Mouse (Mus musculus): ENCODE measurements around the gene Spdye4a.
A peak's percentile ranks its signal among the peaks of the same experiment; 100 is the strongest.

Gene Spdye4a

GRCm38 (mm10) chr5:143226790-143227189 is at the start of gene Spdye4a:
TSS of gene Spdye4a (minus strand) at chr5:143226890.
- no peak for DNase-seq

GRCm38 (mm10) chr5:143275761-143276160 is 49.1 kb upstream of the Spdye4a start:
- no peak for DNase-seq

- no peak for DNase-seq
Measured at GRCm38 (mm10) chr5:143272540-143273330, 46.0 kb upstream of the Spdye4a start.

- no peak for DNase-seq
Measured at GRCm38 (mm10) chr5:143272108-143272507, 45.4 kb upstream of the Spdye4a start.

GRCm38 (mm10) chr5:143271642-143272041 is 45.0 kb upstream of the Spdye4a start:
- DNase-seq, result peak; percentile 46

GRCm38 (mm10) chr5:143270151-143270519 is 43.4 kb upstream of the Spdye4a start:
- no peak for DNase-seq

- DNase-seq, result peak; percentile 78
Measured at GRCm38 (mm10) chr5:143269363-143270150, 42.9 kb upstream of the Spdye4a start, which contains the start of gene Zfp316. TSS of gene Zfp316 (minus strand) at chr5:143270022.

GRCm38 (mm10) chr5:143268985-143269362 is 42.3 kb upstream of the Spdye4a start:
- DNase-seq, result no peak

- no peak for DNase-seq
Measured at GRCm38 (mm10) chr5:143266794-143267193, 40.1 kb upstream of the Spdye4a start.

GRCm38 (mm10) chr5:143265409-143265808 is 38.7 kb upstream of the Spdye4a start:
- no peak for DNase-seq

GRCm38 (mm10) chr5:143264689-143265088 is 38.0 kb upstream of the Spdye4a start:
- no peak for DNase-seq

GRCm38 (mm10) chr5:143261636-143262035 is 34.9 kb upstream of the Spdye4a start:
- DNase-seq, result peak; percentile 62

- DNase-seq, result no peak
Measured at GRCm38 (mm10) chr5:143255802-143256201, 29.1 kb upstream of the Spdye4a start.

- no peak for DNase-seq
Measured at GRCm38 (mm10) chr5:143255131-143255519, 28.4 kb upstream of the Spdye4a start.

GRCm38 (mm10) chr5:143254487-143255130 is 27.9 kb upstream of the Spdye4a start:
- DNase-seq, result no peak

GRCm38 (mm10) chr5:143253881-143254486 is 27.3 kb upstream of the Spdye4a start:
- DNase-seq, result peak; percentile 43

GRCm38 (mm10) chr5:143253186-143253880 is 26.6 kb upstream of the Spdye4a start:
- peak; percentile 35 for DNase-seq

GRCm38 (mm10) chr5:143252791-143253185 is 26.1 kb upstream of the Spdye4a start:
- DNase-seq, result no peak

- DNase-seq, result no peak
Measured at GRCm38 (mm10) chr5:143252039-143252438, 25.3 kb upstream of the Spdye4a start.

GRCm38 (mm10) chr5:143244926-143245325 is 18.2 kb upstream of the Spdye4a start:
- no peak for DNase-seq

- DNase-seq, result no peak
Measured at GRCm38 (mm10) chr5:143236036-143236435, 9.3 kb upstream of the Spdye4a start.

- peak; percentile 98 for DNase-seq
Measured at GRCm38 (mm10) chr5:143235028-143235693, 8.5 kb upstream of the Spdye4a start, which contains the start of gene Zfp12. TSS of gene Zfp12 (plus strand) at chr5:143235163.

Measured in right cerebral cortex, adult 18-20 months (tissue).